19 mouse cellular contexts compared by ENCODE assay signal in the genomic region with DNA sequence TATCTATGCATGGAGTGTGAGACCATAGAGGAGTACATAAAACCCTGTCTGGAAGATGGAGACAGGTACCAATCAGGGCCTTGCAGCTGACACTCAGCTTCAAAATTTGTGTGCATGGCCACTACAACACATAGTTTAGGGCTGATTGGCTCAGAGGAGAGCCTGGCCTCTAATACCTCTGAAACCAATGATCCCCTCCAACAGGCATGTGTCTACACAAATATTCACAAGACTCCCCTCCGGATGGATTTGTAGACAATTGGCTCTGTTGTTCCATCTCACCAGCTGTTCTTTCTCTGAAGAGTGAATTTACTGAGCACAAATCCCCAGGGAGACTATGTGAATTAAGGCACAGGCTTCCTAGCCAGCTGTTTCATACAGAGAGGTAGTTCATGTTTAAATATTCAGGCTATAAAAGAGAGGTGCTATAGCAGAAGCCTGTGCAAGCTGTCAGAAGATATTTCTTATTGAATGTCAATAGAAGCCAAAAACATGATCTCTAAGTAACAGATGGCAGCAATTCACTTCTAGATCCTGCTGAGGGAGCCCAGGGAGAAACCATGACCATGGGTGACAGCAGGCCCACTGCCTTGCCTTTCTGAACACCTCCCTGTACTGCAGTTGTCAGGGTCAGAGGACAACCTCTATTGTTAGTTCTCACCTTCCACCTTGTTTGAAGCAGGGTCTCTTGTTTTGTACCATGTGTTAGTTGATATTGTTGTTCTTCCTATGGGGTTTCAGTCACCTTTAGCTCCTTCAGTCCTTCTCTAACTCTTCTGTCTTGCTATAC.
A peak's percentile ranks its signal among the peaks of the same experiment; 100 is the strongest.
DNase-seq lines count a peak whose midpoint lies in the region; ATAC-seq and TF ChIP-seq lines count a peak whose summit lies in the region.
"Had no signal": no experiment of that assay in that cellular context is flagged by ENCODE, and none has a peak within 500 bp of the region (broad histone marks: within the 10 kb centered on the region; RNA-seq: fewer than 3 reads in every experiment).

No protein-coding gene starts in this region.

- no peaks in the 10 kb centered on the region for H3K9me3 ChIP-seq in forebrain, postnatal 0 days (ENCODE audit: low read length)
- no peaks in the 10 kb centered on the region for H3K9me3 ChIP-seq in forebrain, embryonic 15.5 days
- no peaks in the 10 kb centered on the region for H3K9me3 ChIP-seq in limb, embryonic 11.5 days (ENCODE audit: control insufficient read depth, low read length)
- H3K9me3 ChIP-seq in limb, embryonic 10.5 days (replicated peaks) = no peaks in the 10 kb centered on the region
- H3K9me3 ChIP-seq in embryonic facial prominence, embryonic 14.5 days (ENCODE audit: control insufficient read depth, low read length) = no peaks in the 10 kb centered on the region
- H3K9me3 ChIP-seq in neural tube, embryonic 14.5 days (ENCODE audit: control insufficient read depth, low read length) = no peaks in the 10 kb centered on the region
- no peaks in the 10 kb centered on the region for H3K9me3 ChIP-seq in stomach, postnatal 0 days (ENCODE audit: control insufficient read depth, low read length)
- H3K9me3 ChIP-seq: hindbrain, embryonic 12.5 days; limb, embryonic 15.5 days had no signal

- H3K4me2 ChIP-seq in forebrain, postnatal 0 days (ENCODE audit: low read depth) = no peak overlapping the region
- no peak overlapping the region for H3K4me2 ChIP-seq in forebrain, embryonic 15.5 days (replicated peaks)
- no peak overlapping the region for H3K4me2 ChIP-seq in limb, embryonic 11.5 days (ENCODE audit: low read depth, severe bottlenecking)
- no peak overlapping the region for H3K4me2 ChIP-seq in embryonic facial prominence, embryonic 14.5 days (ENCODE audit: low read depth, low read length)
- H3K4me2 ChIP-seq in neural tube, embryonic 14.5 days (ENCODE audit: low read depth, low read length) = no peak overlapping the region
- no peak overlapping the region for H3K4me2 ChIP-seq in stomach, postnatal 0 days (replicated peaks; ENCODE audit: low read depth)
- H3K4me2 ChIP-seq: hindbrain, embryonic 12.5 days; limb, embryonic 15.5 days had no signal

- intact Hi-C loops in gastrocnemius, postnatal 36 days (cut with DNase I) = no loop called here

- TF ChIP-seq EP300 in stomach, postnatal 0 days (optimal IDR thresholded peaks at IDR 0.05) = no peak

- H3K36me3 ChIP-seq in forebrain, postnatal 0 days (ENCODE audit: insufficient read depth) = no peaks in the 10 kb centered on the region
- H3K36me3 ChIP-seq in forebrain, embryonic 15.5 days = no peaks in the 10 kb centered on the region
- H3K36me3 ChIP-seq in limb, embryonic 11.5 days (ENCODE audit: control insufficient read depth, insufficient read depth, low read length) = no peaks in the 10 kb centered on the region
- no peaks in the 10 kb centered on the region for H3K36me3 ChIP-seq in limb, embryonic 10.5 days
- no peaks in the 10 kb centered on the region for H3K36me3 ChIP-seq in embryonic facial prominence, embryonic 14.5 days (ENCODE audit: control insufficient read depth, insufficient read depth, low read length)
- H3K36me3 ChIP-seq in neural tube, embryonic 14.5 days (ENCODE audit: control insufficient read depth, insufficient read depth, low read length) = no peaks in the 10 kb centered on the region
- no peaks in the 10 kb centered on the region for H3K36me3 ChIP-seq in stomach, postnatal 0 days (ENCODE audit: control insufficient read depth, insufficient read depth, low read length)
- H3K36me3 ChIP-seq: hindbrain, embryonic 12.5 days; limb, embryonic 15.5 days had no signal

- DNase-seq in forebrain, postnatal 0 days = peak; percentile 5
- DNase-seq in limb, embryonic 11.5 days (ENCODE audit: low spot score) = no peak
- DNase-seq in limb, embryonic 10.5 days (ENCODE audit: low spot score) = no peak
- DNase-seq in embryonic facial prominence, embryonic 14.5 days (ENCODE audit: low spot score) = peak; percentile 84
- no peak for DNase-seq in gastrocnemius, postnatal 36 days
- DNase-seq in stomach, postnatal 0 days (ENCODE audit: low spot score) = no peak
- DNase-seq: B cell, adult 2 months; cerebellum, adult 11-12 months; kidney, adult 11 months; kidney, postnatal 36 days; liver, postnatal 0 days; lung, postnatal 36 days; right cerebral cortex, postnatal 14 days; thymus, postnatal 4 days had no signal

- H3K27ac ChIP-seq in forebrain, postnatal 0 days (ENCODE audit: low read depth, low read length) = no peak overlapping the region
- no peak overlapping the region for H3K27ac ChIP-seq in forebrain, embryonic 15.5 days (replicated peaks)
- H3K27ac ChIP-seq in limb, embryonic 11.5 days (replicated peaks; ENCODE audit: low read depth, low read length) = no peak overlapping the region
- H3K27ac ChIP-seq in limb, embryonic 10.5 days = no peak overlapping the region
- no peak overlapping the region for H3K27ac ChIP-seq in embryonic facial prominence, embryonic 14.5 days (replicated peaks; ENCODE audit: low read depth, low read length)
- H3K27ac ChIP-seq in neural tube, embryonic 14.5 days (ENCODE audit: low read depth, low read length) = no peak overlapping the region
- no peak overlapping the region for H3K27ac ChIP-seq in stomach, postnatal 0 days (replicated peaks)
- H3K27ac ChIP-seq: hindbrain, embryonic 12.5 days; limb, embryonic 15.5 days had no signal

- H3K4me1 ChIP-seq in forebrain, postnatal 0 days (ENCODE audit: insufficient read depth) = no peaks in the 10 kb centered on the region
- no peaks in the 10 kb centered on the region for H3K4me1 ChIP-seq in forebrain, embryonic 15.5 days
- H3K4me1 ChIP-seq in limb, embryonic 11.5 days (ENCODE audit: control insufficient read depth, insufficient read depth, low read length) = no peaks in the 10 kb centered on the region
- H3K4me1 ChIP-seq in limb, embryonic 10.5 days = no peaks in the 10 kb centered on the region
- no peaks in the 10 kb centered on the region for H3K4me1 ChIP-seq in embryonic facial prominence, embryonic 14.5 days (ENCODE audit: control insufficient read depth, insufficient read depth, low read length)
- H3K4me1 ChIP-seq in neural tube, embryonic 14.5 days (ENCODE audit: control insufficient read depth, insufficient read depth, low read length) = no peaks in the 10 kb centered on the region
- no peaks in the 10 kb centered on the region for H3K4me1 ChIP-seq in stomach, postnatal 0 days (replicated peaks; ENCODE audit: control insufficient read depth, insufficient read depth)
- H3K4me1 ChIP-seq: hindbrain, embryonic 12.5 days; limb, embryonic 15.5 days had no signal

- ATAC-seq in forebrain, postnatal 0 days = peak; percentile 38
- no peak for ATAC-seq in forebrain, embryonic 15.5 days (replicated peaks)
- peak; percentile 51; the same call in 1 of the 2 replicates for ATAC-seq in limb, embryonic 11.5 days (ENCODE audit: insufficient number of reproducible peaks, low FRiP score, low TSS enrichment, low read depth)
- peak; percentile 88 for ATAC-seq in embryonic facial prominence, embryonic 14.5 days (ENCODE audit: low read depth)
- peak; percentile 66 for ATAC-seq in neural tube, embryonic 14.5 days (ENCODE audit: low read depth)
- ATAC-seq in stomach, postnatal 0 days (ENCODE audit: low FRiP score, low TSS enrichment) = no peak
- ATAC-seq: liver, postnatal 0 days; Patski had no signal

- H3K4me3 ChIP-seq in forebrain, postnatal 0 days (ENCODE audit: low read depth, low read length) = no peak overlapping the region
- no peak overlapping the region for H3K4me3 ChIP-seq in forebrain, embryonic 15.5 days
- H3K4me3 ChIP-seq in limb, embryonic 11.5 days (ENCODE audit: low read depth, low read length) = no peak overlapping the region
- H3K4me3 ChIP-seq in limb, embryonic 10.5 days = no peak overlapping the region
- no peak overlapping the region for H3K4me3 ChIP-seq in embryonic facial prominence, embryonic 14.5 days (ENCODE audit: low read depth, low read length)
- no peak overlapping the region for H3K4me3 ChIP-seq in neural tube, embryonic 14.5 days (ENCODE audit: low read depth, low read length)
- H3K4me3 ChIP-seq in stomach, postnatal 0 days (ENCODE audit: low read depth, low read length) = no peak overlapping the region
- H3K4me3 ChIP-seq: hindbrain, embryonic 12.5 days; limb, embryonic 15.5 days had no signal

- 49% methylated on average over 1 of the region's 1 CpGs for WGBS in forebrain, postnatal 0 days
- WGBS in forebrain, embryonic 15.5 days = 56% methylated on average over 1 of the region's 1 CpGs
- 72% methylated on average over 1 of the region's 1 CpGs for WGBS in limb, embryonic 11.5 days
- 73% methylated on average over 1 of the region's 1 CpGs for WGBS in limb, embryonic 10.5 days
- 38% methylated on average over 1 of the region's 1 CpGs for WGBS in embryonic facial prominence, embryonic 14.5 days
- 47% methylated on average over 1 of the region's 1 CpGs for WGBS in neural tube, embryonic 14.5 days
- WGBS in stomach, postnatal 0 days = 32% methylated on average over 1 of the region's 1 CpGs

- no peaks in the 10 kb centered on the region for H3K27me3 ChIP-seq in forebrain, postnatal 0 days (ENCODE audit: insufficient read depth, low read length)
- no peaks in the 10 kb centered on the region for H3K27me3 ChIP-seq in forebrain, embryonic 15.5 days
- no peaks in the 10 kb centered on the region for H3K27me3 ChIP-seq in limb, embryonic 11.5 days (ENCODE audit: control insufficient read depth, insufficient read depth, low read length)
- no peaks in the 10 kb centered on the region for H3K27me3 ChIP-seq in limb, embryonic 10.5 days (ENCODE audit: low read depth, poor library complexity, severe bottlenecking)
- no peaks in the 10 kb centered on the region for H3K27me3 ChIP-seq in embryonic facial prominence, embryonic 14.5 days (replicated peaks; ENCODE audit: control insufficient read depth, insufficient read depth, low read length)
- no peaks in the 10 kb centered on the region for H3K27me3 ChIP-seq in neural tube, embryonic 14.5 days (ENCODE audit: control insufficient read depth, insufficient read depth, low read length)
- no peaks in the 10 kb centered on the region for H3K27me3 ChIP-seq in stomach, postnatal 0 days (ENCODE audit: control insufficient read depth, insufficient read depth, low read length)
- H3K27me3 ChIP-seq: hindbrain, embryonic 12.5 days; limb, embryonic 15.5 days; Patski had no signal

- H3K9ac ChIP-seq in forebrain, postnatal 0 days = no peak overlapping the region
- no peak overlapping the region for H3K9ac ChIP-seq in forebrain, embryonic 15.5 days (replicated peaks)
- no peak overlapping the region for H3K9ac ChIP-seq in limb, embryonic 11.5 days (ENCODE audit: low read length)
- H3K9ac ChIP-seq in embryonic facial prominence, embryonic 14.5 days (ENCODE audit: low read depth, low read length) = no peak overlapping the region
- H3K9ac ChIP-seq in neural tube, embryonic 14.5 days (replicated peaks; ENCODE audit: low read depth, low read length) = no peak overlapping the region
- no peak overlapping the region for H3K9ac ChIP-seq in stomach, postnatal 0 days (ENCODE audit: low read length)
- H3K9ac ChIP-seq: hindbrain, embryonic 12.5 days; limb, embryonic 15.5 days; liver, postnatal 0 days had no signal

- no peak for TF ChIP-seq CTCF in forebrain, postnatal 0 days (IDR thresholded peaks at IDR 0.05; ENCODE audit: low read depth)
- TF ChIP-seq CTCF in stomach, postnatal 0 days (IDR thresholded peaks at IDR 0.05; ENCODE audit: low read depth) = no peak

Comparison
In these comparisons a context has a peak if more than half of its experiments do, and no peak if none do; other contexts are left out.
1. ATAC-seq: peak in forebrain, postnatal 0 days (single experiment), limb, embryonic 11.5 days (single experiment), embryonic facial prominence, embryonic 14.5 days (single experiment) and neural tube, embryonic 14.5 days (single experiment); none in forebrain, embryonic 15.5 days (single experiment) and stomach, postnatal 0 days (single experiment).
2. DNase-seq: peak in forebrain, postnatal 0 days (single experiment) and embryonic facial prominence, embryonic 14.5 days (single experiment); none in limb, embryonic 11.5 days (single experiment), limb, embryonic 10.5 days (single experiment), gastrocnemius, postnatal 36 days (0 of 2) and stomach, postnatal 0 days (single experiment).